Mouse (Mus musculus): Measurements from ENCODE around the gene Etnk2.

DNA sequence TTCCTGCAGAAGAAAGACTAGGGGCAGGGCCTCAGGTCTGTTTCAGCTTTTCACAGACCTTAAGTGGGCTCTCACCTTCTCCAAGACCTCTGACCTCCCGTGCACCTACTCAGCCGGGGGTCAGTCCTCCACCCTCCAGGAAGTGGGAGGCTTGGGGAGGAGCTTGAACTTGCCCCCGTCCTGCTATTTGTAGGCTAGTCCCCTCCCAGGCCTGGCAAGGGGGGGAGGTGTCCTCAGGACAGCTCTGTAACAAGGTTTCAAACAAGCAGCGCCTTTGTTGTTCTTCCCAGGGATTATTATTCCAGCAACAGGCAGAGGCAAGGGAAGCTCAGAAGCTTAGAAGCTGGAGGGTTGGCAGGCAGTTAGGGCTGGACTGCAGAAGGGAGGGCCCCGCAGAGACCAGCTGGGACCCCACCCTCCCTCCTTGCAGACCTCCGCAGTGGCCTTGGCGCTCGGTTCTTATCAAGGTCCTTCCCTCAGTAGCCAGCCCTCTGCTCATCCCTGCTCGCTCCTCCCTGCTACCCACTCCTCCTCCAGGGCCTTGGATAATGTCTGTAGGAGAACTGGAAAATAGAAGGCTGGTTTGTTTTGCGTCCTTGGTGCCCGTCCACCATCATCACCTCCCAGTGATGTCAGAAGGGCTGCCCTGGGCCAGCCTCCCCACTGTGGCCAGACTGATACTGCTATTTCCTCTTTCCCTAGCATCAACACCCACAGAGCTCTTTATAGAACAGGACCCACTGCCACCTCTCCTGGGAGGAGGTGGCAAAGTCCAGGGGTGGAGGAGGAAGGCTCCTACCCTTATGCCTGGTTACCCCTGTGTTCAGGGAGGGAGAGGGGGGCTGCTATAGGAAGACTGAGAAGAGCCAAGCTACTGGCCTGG lies 4.5 kb downstream of the Etnk2 start:
- TF ChIP-seq CTCF (IDR thresholded peaks at IDR 0.05; ENCODE audit: control insufficient read depth, insufficient read depth, insufficient replicate concordance, low read depth, low read length), result no peak
- TF ChIP-seq POLR2A (IDR thresholded peaks at IDR 0.05; ENCODE audit: control insufficient read depth, low read depth, low read length), result no peak; the same call in 1 of the 2 replicates
